Mouse (Mus musculus) retina, postnatal 7 days (tissue): ENCODE measurements around the gene Gm6034.
"Not testable (repeated sequence)": the region's sequence is repeated elsewhere in the genome, so short reads cannot be mapped to it uniquely, and the experiment has no call there.

Experiments
- DNase-seq: peaks from one replicate; pipeline ENCODE4 v3.0.0-alpha.2; 2012; ENCODE audit warnings: low read depth, low spot score

The Gm6034 gene

DNA sequence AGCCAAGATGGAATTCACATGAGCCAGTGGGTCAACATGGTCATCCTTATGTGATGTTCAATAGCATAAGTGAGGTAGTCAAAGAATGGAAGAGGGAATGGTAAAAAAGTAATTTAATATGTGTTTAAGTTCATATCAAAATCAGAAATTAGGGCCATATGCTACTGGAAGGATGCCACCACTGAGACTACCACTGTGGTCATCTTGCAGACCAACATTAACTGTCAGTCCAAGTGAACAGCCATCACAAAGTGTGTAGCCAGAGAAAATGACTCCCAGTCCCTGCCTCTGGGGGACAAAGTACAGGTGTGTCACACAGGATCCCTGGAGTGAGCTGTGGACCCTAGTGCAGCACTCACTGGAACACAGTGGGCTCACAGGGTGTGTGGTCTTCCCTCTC lies 39.1 kb downstream of the Gm6034 start:
- not testable (repeated sequence) for DNase-seq

DNA sequence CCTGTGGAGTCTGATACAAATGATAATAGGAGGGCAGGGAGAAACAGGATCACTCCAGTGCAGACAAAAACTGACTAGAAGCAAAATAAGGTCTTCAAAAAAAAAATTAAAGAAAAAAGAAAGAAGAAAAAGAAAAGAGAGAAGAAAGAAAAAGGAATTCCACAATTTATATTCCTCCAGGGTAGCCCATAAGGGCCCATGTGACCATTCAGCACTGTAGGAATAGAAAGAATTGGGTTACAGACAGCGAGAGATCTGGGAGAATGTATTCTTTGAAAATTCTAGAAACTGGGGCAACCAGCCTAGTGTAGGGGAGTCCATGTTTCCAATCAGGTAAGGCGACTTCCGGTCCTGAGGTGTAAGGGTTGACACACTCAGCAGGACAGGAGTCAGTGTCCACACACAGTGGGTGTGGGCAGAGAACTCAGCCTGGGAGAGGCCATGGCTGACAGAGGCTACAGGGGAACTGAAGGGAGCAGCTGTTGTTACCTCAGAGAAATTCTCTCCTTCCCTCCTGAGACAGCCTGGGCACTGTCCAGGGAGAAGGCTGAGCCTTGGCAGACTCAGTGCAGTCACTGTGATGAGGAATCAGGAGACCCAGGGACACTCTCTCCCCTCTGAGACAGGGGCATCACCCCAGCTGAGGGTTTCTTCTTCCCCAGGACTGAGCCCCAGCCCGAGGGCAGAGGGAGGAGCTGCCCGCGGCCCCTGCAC lies 39.9 kb downstream of the Gm6034 start:
- DNase-seq = not testable (repeated sequence)

DNA sequence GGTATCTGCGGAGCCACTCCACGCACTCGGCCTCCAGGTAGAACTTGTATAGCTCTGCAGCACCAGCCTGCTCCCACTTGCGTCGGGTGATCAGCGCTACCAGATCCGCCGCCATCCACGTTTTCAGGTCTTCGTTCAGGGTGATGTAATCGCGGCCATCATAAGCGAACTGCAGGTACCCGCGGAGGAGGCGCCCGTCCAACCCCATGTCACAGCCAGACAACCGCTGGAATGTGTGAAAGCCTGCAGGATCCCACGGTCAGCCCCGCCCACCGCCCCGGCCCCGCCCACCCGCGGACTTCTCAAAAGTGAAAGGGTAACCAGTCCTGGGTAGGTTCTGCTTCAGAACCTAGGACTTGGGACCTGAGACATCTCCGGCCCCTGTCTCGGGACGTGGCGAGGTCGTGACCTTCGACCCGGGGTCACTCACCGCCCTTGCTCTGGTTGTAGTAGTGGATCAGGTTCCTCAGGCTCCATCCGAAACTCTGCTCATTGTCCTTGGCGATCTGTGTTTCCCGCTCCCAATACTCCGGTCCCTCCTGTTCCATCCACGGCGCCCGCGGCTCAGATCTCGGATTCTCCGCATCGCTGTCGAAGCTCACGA lies 40.6 kb downstream of the Gm6034 start:
- no peak for DNase-seq

DNA sequence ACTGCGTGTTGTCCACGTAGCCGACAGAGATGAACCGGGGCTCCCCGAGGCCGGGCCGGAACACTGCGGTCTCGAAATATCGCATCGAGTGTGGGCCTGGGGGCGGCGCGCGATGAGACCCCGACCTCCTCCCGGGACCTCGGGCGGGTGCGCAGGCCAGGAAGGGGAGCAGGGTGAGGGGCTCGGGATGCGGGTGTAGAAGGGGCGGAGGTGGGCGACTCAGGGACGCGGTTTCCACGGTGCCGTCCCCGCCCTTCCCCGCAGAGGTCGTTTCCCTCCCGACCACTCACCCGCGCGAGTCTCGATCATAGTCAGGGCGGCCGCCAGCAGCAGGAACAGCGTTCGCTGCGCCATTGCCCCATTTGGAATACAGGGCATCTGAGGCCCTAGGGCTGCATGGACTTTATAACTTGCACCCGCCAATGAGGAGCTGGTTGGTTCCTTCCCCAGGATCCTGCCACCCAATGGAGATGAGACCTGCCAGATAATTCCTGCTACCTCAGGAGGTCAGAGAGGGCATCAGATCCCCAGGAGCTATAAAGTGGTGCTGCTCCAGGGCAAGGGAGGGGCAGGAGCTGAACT lies 41.2 kb downstream of the Gm6034 start:
- DNase-seq = no peak

DNA sequence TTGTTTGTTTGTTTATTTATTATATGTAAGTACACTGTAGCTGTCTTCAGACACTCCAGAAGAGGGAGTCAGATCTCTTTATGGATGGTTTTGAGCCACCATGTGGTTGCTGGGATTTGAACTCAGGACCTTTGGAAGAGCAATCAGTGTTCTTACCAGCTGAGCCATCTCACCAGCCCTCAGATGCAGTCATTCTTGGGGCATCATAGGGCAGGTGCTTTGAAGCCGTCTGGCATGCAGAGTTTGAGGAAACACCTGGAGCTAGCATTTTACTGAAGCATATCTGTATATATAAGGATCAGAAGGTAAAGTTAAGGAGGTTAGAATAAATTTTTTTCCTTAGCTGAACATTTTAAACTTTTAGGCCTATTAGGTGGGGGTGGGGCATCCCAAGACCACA lies 43.2 kb downstream of the Gm6034 start:
- not testable (repeated sequence) for DNase-seq

DNA sequence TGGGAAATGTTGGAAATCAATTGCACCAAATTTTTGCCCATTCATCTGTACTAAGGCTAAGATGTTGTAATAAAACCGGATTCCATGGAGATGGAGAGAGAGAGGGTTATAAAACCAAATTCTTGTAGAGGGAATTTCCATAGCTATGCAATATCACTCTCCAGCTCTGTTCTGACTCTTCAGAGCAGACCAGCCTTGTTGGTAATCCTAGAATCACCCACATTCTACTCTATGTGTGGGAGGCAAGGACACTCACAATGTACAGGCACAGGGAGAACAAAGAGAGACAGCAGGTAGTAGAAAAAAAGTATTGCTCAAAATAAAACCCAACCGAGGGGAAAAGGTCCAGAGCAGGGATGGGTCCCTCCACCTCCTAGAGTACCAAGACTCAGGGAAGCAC lies 49.2 kb downstream of the Gm6034 start:
- DNase-seq = not testable (repeated sequence)

DNA sequence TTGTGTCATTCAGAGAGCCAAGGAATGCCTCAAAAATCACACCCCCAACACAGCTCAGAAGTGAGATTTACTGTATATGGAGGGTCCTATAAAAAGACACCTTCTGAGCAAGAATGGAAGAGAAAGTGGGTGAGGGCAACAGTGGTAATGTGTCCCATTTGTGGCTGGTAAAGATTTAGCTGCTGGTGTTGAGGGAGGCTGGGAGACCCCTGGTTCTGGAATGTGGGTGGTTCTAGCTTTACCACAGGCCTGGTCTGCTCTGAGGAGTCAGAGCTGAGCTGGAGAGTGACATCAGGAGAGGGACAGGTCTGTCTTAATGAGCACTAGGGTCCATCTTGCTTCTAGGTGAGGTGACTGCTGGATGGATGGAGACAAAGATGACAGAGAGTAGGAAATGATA lies 49.8 kb downstream of the Gm6034 start:
- DNase-seq = not testable (repeated sequence)

DNA sequence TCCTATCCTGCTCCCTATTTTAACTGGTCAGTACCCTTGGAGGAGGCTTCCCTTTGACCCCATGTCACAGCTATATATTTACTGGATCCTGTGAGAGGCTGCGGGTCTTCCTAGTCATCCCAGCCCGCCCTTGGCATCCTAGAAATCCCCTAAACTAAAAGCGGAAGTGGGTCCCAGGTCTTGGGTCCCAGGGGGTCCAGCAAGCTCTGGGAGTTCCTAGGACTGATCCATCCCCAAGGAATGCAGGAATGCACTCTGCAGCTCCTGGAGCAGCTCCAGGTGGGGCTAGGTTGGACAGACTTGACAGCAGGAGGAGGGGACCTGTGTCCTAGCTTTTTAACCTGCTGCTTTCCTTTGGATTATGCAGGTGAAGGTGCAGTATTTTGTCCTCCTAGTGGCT lies 51.2 kb downstream of the Gm6034 start:
- no peak for DNase-seq

DNA sequence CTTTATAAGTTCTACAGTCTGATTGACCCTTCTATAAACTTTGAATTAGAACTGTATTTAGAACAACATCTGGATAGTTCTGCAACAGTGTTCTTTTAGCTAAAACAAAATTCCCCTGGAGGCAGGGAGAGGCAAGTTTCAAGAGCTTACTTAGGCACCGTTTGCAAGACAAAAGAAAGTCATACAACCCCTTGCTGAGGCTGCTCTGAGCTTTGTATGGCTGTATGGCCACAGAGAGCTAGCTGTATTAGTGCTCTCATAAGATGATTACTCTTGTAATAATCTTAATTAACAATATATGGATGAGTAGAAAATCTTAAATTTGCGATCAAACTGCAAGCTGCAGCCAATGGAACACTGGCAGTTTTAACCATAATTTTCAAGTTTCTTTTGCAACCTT lies 56.8 kb downstream of the Gm6034 start:
- DNase-seq = not testable (repeated sequence)

DNA sequence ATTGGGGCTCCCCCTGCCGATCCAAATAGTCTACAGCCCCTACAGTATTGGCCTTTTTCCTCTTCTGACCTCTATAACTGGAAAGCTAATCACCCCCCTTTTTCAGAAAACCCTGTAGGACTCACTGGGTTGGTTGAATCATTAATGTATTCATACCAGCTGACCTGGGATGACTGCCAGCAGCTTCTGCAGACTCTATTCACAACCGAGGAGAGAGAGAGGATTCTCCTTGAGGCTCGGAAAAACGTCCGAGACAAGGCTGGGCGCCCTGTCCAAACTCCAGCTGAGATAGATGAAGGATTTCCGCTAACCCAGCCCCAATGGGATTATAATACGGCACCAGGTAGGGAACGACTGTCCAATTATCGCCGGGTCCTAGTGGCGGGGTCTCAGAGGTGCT lies 59.3 kb downstream of the Gm6034 start:
- DNase-seq = not testable (repeated sequence)
